Mouse (Mus musculus): Measurements from ENCODE around the gene Rnaseh2b.

The Rnaseh2b gene

GRCm38 (mm10) chr14:62361263-62361980 lies 69.0 kb downstream of the Rnaseh2b start:
- DNase-seq (ENCODE audit: low read depth, low spot score): no peak

- DNase-seq (ENCODE audit: low read depth, low spot score): no peak
These were observed 71.4 kb downstream of the Rnaseh2b start for GRCm38 (mm10) chr14:62363774-62364173.

GRCm38 (mm10) chr14:62370819-62371218 lies 78.4 kb downstream of the Rnaseh2b start:
- DNase-seq (ENCODE audit: low read depth, low spot score): no peak

GRCm38 (mm10) chr14:62374001-62374400 lies 81.6 kb downstream of the Rnaseh2b start:
- no peak for DNase-seq (ENCODE audit: low read depth, low spot score)

GRCm38 (mm10) chr14:62375694-62376093 lies 83.3 kb downstream of the Rnaseh2b start:
- DNase-seq (ENCODE audit: low read depth, low spot score): no peak

- no peak for DNase-seq (ENCODE audit: low read depth, low spot score)
These were observed 83.7 kb downstream of the Rnaseh2b start for GRCm38 (mm10) chr14:62376115-62376514.

GRCm38 (mm10) chr14:62379391-62379790 lies 87.0 kb downstream of the Rnaseh2b start:
- DNase-seq (ENCODE audit: low read depth, low spot score): no peak

- DNase-seq (ENCODE audit: low read depth, low spot score): no peak
These were observed 88.2 kb downstream of the Rnaseh2b start for GRCm38 (mm10) chr14:62380606-62381005.

- no peak for DNase-seq (ENCODE audit: low read depth, low spot score)
These were observed 90.7 kb downstream of the Rnaseh2b start for GRCm38 (mm10) chr14:62383109-62383508.

GRCm38 (mm10) chr14:62383786-62384299 lies 91.5 kb downstream of the Rnaseh2b start:
- DNase-seq (ENCODE audit: low read depth, low spot score): no peak

GRCm38 (mm10) chr14:62389064-62389728 lies 96.8 kb downstream of the Rnaseh2b start:
- no peak for DNase-seq (ENCODE audit: low read depth, low spot score)

- no peak for DNase-seq (ENCODE audit: low read depth, low spot score)
These were observed 97.5 kb downstream of the Rnaseh2b start for GRCm38 (mm10) chr14:62389729-62390536.

GRCm38 (mm10) chr14:62392754-62393153 lies 100.4 kb downstream of the Rnaseh2b start:
- DNase-seq (ENCODE audit: low read depth, low spot score): no peak

GRCm38 (mm10) chr14:62395346-62395745 lies 103.0 kb downstream of the Rnaseh2b start:
- no peak for DNase-seq (ENCODE audit: low read depth, low spot score)

GRCm38 (mm10) chr14:62416007-62416741 lies 123.8 kb downstream of the Rnaseh2b start:
- no peak for DNase-seq (ENCODE audit: low read depth, low spot score)

GRCm38 (mm10) chr14:62416742-62417134 lies 124.3 kb downstream of the Rnaseh2b start:
- no peak for DNase-seq (ENCODE audit: low read depth, low spot score)

GRCm38 (mm10) chr14:62417501-62417900 lies 125.1 kb downstream of the Rnaseh2b start:
- no peak for DNase-seq (ENCODE audit: low read depth, low spot score)

GRCm38 (mm10) chr14:62422265-62422664 lies 129.9 kb downstream of the Rnaseh2b start:
- DNase-seq (ENCODE audit: low read depth, low spot score): no peak

Data from R1 (cell line).